ENCODE assay signal across 17 mouse cellular contexts in the genomic region with DNA sequence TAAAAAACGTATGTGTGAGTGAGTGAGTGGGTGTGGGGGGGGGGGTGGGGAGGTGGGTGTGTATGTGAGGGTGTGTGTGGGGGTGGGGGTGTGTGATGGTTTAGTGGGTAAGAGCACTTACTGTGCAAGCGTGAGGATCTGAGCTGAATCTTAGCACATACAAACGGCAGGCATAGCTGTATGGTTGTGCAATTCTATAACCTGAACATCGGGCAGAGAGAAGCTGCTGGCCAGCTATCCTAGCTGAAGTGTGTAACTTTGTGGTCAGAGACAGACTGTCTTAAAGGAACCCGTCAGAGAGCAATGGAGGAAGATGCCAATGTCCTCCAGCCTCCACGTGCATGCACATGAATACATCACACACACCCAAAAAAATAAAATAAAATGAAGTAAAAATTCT. TPM values are rescaled to one million over a fixed set of nuclear protein-coding genes. Genes with fewer than 3 reads are reported as not detected.
"Had no signal": no experiment of that assay in that cellular context is flagged by ENCODE, and none has a peak within 500 bp of the region (broad histone marks: within the 10 kb centered on the region; RNA-seq: fewer than 3 reads in every experiment).

No protein-coding gene starts in this region.

- H3K4me2 ChIP-seq: neural tube, embryonic 13.5 days; neural tube, embryonic 15.5 days; stomach, embryonic 15.5 days had no signal

- H3K9ac ChIP-seq: neural tube, embryonic 15.5 days; stomach, embryonic 15.5 days had no signal

- H3K4me3 ChIP-seq: neural tube, embryonic 13.5 days; neural tube, embryonic 15.5 days; stomach, embryonic 15.5 days had no signal

- H3K9me3 ChIP-seq: neural tube, embryonic 13.5 days; neural tube, embryonic 15.5 days; stomach, embryonic 15.5 days had no signal

- H3K27me3 ChIP-seq: neural tube, embryonic 13.5 days; neural tube, embryonic 15.5 days; stomach, embryonic 15.5 days had no signal

- H3K4me1 ChIP-seq: neural tube, embryonic 13.5 days; neural tube, embryonic 15.5 days; stomach, embryonic 15.5 days had no signal

- H3K27ac ChIP-seq: neural tube, embryonic 13.5 days; neural tube, embryonic 15.5 days; stomach, embryonic 15.5 days; stomach, postnatal 0 days had no signal

- DNase-seq: retina, postnatal 1 day; right cerebral cortex, adult 18-20 months; right cerebral cortex, postnatal 14 days; right cerebral cortex, postnatal 25 days; right cerebral cortex, postnatal 4 days; spleen, adult 18-20 months; thymus, adult 18-20 months; thymus, adult 2 months; thymus, postnatal 14 days; thymus, postnatal 25 days; thymus, postnatal 36 days; thymus, postnatal 4 days had no signal

RNA-seq across cellular contexts. Expression of a gene that starts 17.6 kb away (rescaled TPM):
- total RNA-seq: neutrophil, adult 5-6 weeks had no signal
